Mouse (Mus musculus) CH12.LX (cell line): ENCODE data around the gene Spx. TPM values are rescaled to one million over a fixed set of nuclear protein-coding genes. Genes with fewer than 3 reads are reported as not detected.

Experiments
- DNase-seq: peaks from one replicate; pipeline ENCODE4 v3.0.0-alpha.2; 2013; ENCODE audit errors: extremely low read depth
- H3K27ac ChIP-seq: 2 replicates; pipeline ENCODE4 v1.5.1; 2012; ENCODE audit warnings: low read depth, mild to moderate bottlenecking, control low read depth, moderate library complexity; ENCODE audit not compliant: insufficient read depth
- H3K27me3 ChIP-seq: replicated peaks from 2 replicates; pipeline ENCODE3; 2012; ENCODE audit warnings: inconsistent platforms
- H3K36me3 ChIP-seq, 2 experiments: replicated peaks in 1 of 2; 2 replicates each; pipeline versions ENCODE3 to v1.6.1; 2012; ENCODE audit warnings: inconsistent platforms in 1 of 2, low read length in 1 of 2, mild to moderate bottlenecking in 1 of 2, mixed read lengths in 1 of 2, moderate library complexity in 1 of 2; ENCODE audit not compliant: control insufficient read depth in 1 of 2, insufficient read depth in 1 of 2
- H3K4me1 ChIP-seq, 2 experiments: 2 replicates each; pipeline ENCODE4 v1.6.1; 2012; ENCODE audit warnings: inconsistent platforms in 1 of 2, moderate library complexity in 1 of 2; ENCODE audit not compliant: insufficient read depth in 2 of 2, control insufficient read depth in 1 of 2
- H3K4me2 ChIP-seq: 2 replicates; pipeline ENCODE4 v1.6.1; 2012; ENCODE audit warnings: low read depth, mild to moderate bottlenecking, control low read depth; ENCODE audit not compliant: poor library complexity, insufficient read depth, severe bottlenecking
- H3K4me3 ChIP-seq, 3 experiments: fragments of 150-350 bp in 1 of 3; sonication (generic) in 1 of 3; replicated peaks in 1 of 3; 2 replicates each; pipeline versions ENCODE3 to v1.5.1; 2011 to 2012; ENCODE audit warnings: low read depth in 2 of 3, low read length in 2 of 3, mild to moderate bottlenecking in 2 of 3, moderate library complexity in 2 of 3, control low read depth in 1 of 3, improper control_type of control experiment in 1 of 3, inconsistent platforms in 1 of 3, mixed read lengths in 1 of 3; ENCODE audit not compliant: poor library complexity in 1 of 3
- H3K79me2 ChIP-seq: replicated peaks from 2 replicates; pipeline ENCODE4 v1.6.1; 2012; ENCODE audit warnings: mild to moderate bottlenecking, moderate library complexity; ENCODE audit not compliant: control insufficient read depth, poor library complexity, insufficient read depth, severe bottlenecking; ENCODE audit errors: extremely low read depth
- H3K9ac ChIP-seq: 2 replicates; pipeline ENCODE4 v1.6.1; 2012; ENCODE audit warnings: low read depth, mild to moderate bottlenecking, control low read depth, moderate library complexity; ENCODE audit not compliant: insufficient read depth
- H3K9me3 ChIP-seq: replicated peaks from 2 replicates; pipeline ENCODE3; 2012; ENCODE audit warnings: low read length, inconsistent platforms, mixed read lengths
- BHLHE40 ChIP-seq: IDR thresholded peaks from 2 replicates; pipeline ENCODE4 v1.6.1; 2011; ENCODE audit warnings: mild to moderate bottlenecking, low read depth, low read length, improper control_type of control experiment
- CHD1 ChIP-seq: IDR thresholded peaks from 2 replicates; pipeline ENCODE4 v1.6.1; 2012; ENCODE audit warnings: low read depth, low read length, improper control_type of control experiment, inconsistent platforms
- CTCF ChIP-seq, 2 experiments: IDR thresholded peaks in 1 of 2; conservative IDR thresholded peaks in 1 of 2; 2 replicates each; pipeline ENCODE4 v1.5.1; 2011 to 2012; ENCODE audit warnings: low read depth in 2 of 2, low read length in 2 of 2, improper control_type of control experiment in 1 of 2, inconsistent platforms in 1 of 2, mild to moderate bottlenecking in 1 of 2, moderate library complexity in 1 of 2
- ELF1 ChIP-seq: IDR thresholded peaks from 2 replicates; pipeline ENCODE4 v1.6.1; 2014; ENCODE audit warnings: low read depth, mild to moderate bottlenecking, inconsistent platforms, low read length, improper control_type of control experiment
- GABPA ChIP-seq: IDR thresholded peaks from 2 replicates; pipeline ENCODE4 v1.6.1; 2012; ENCODE audit warnings: low read depth, low read length, improper control_type of control experiment, inconsistent platforms; ENCODE audit not compliant: insufficient replicate concordance
- JUN ChIP-seq: IDR thresholded peaks from 2 replicates; pipeline ENCODE4 v1.6.1; 2011; ENCODE audit warnings: low read depth, mild to moderate bottlenecking, low read length, improper control_type of control experiment, moderate library complexity; ENCODE audit not compliant: insufficient read depth
- JUND ChIP-seq: conservative IDR thresholded peaks from 2 replicates; pipeline ENCODE4 v1.6.1; 2011; ENCODE audit warnings: low read depth, low read length, improper control_type of control experiment
- MAZ ChIP-seq: IDR thresholded peaks from 2 replicates; pipeline ENCODE4 v1.6.1; 2012; ENCODE audit warnings: low read depth, mild to moderate bottlenecking, inconsistent platforms, low read length, improper control_type of control experiment, moderate library complexity
- MXI1 ChIP-seq: IDR thresholded peaks from 2 replicates; pipeline ENCODE4 v1.6.1; 2011; ENCODE audit warnings: mild to moderate bottlenecking, low read depth, low read length, improper control_type of control experiment
- MYC ChIP-seq: IDR thresholded peaks from 2 replicates; pipeline ENCODE4 v1.6.1; 2011; ENCODE audit warnings: low read depth, mild to moderate bottlenecking, improper control_type of control experiment, low read length
- PAX5 ChIP-seq: IDR thresholded peaks from 2 replicates; pipeline ENCODE4 v1.6.1; 2012; ENCODE audit warnings: low read length, inconsistent platforms, mixed read lengths
- POLR2A ChIP-seq: IDR thresholded peaks from 2 replicates; pipeline ENCODE4 v1.6.1; 2011; ENCODE audit warnings: low read depth, mild to moderate bottlenecking, improper control_type of control experiment, low read length
- POLR2AphosphoS2 ChIP-seq: IDR thresholded peaks from 2 replicates; pipeline ENCODE4 v1.6.1; 2011; ENCODE audit warnings: low read depth, low read length, improper control_type of control experiment
- RCOR1 ChIP-seq: conservative IDR thresholded peaks from 2 replicates; pipeline ENCODE4 v1.6.1; 2012; ENCODE audit warnings: low read depth, mild to moderate bottlenecking, inconsistent platforms, low read length, improper control_type of control experiment
- SMC3 ChIP-seq: IDR thresholded peaks from 2 replicates; pipeline ENCODE4 v1.6.1; 2011; ENCODE audit warnings: low read depth, low read length, improper control_type of control experiment
- TCF12 ChIP-seq: IDR thresholded peaks from 2 replicates; pipeline ENCODE4 v1.6.1; 2014; ENCODE audit warnings: low read depth, mild to moderate bottlenecking, inconsistent platforms, low read length, improper control_type of control experiment
- UBTF ChIP-seq: IDR thresholded peaks from 2 replicates; pipeline ENCODE4 v1.6.1; 2012; ENCODE audit warnings: low read depth, mild to moderate bottlenecking, inconsistent platforms, low read length, improper control_type of control experiment, moderate library complexity
- USF2 ChIP-seq: conservative IDR thresholded peaks from 2 replicates; pipeline ENCODE4 v1.6.1; 2011; ENCODE audit warnings: low read depth, low read length, improper control_type of control experiment
- dilution Hi-C: fragments of 300-500 bp; cut with MboI; formaldehyde crosslinking; loops from 2 replicates; pipeline ENCODE4 v1.14.3; 2020; ENCODE audit warnings: low sequenced_read_pairs; ENCODE audit not compliant: extremely low pct_unique_long_range_greater_than_20kb, extremely low pct_ligation_motif_present
- in situ Hi-C: fragments of 300-500 bp; cut with MboI; formaldehyde crosslinking; loops from 3 replicates; pipeline ENCODE4 v1.14.3; 2019; ENCODE audit warnings: low sequenced_read_pairs, low pct_ligation_motif_present, low pct_unique_long_range_greater_than_20kb, mixed read lengths
- polyA plus RNA-seq: library from polyadenylated mRNA; unstranded; fragments of >175 nt; gene quantifications from 2 replicates; pipeline ENCODE4 v1.2.1, GENCODE M21; 2012; ENCODE audit warnings: low read depth; ENCODE audit not compliant: insufficient read length
- total RNA-seq, 2 experiments: library from RNA; depleted of rRNA; stranded (reverse); fragments of 300-350 nt in 1 of 2; fragments of >200 nt in 1 of 2; gene quantifications; 2 replicates each; pipeline ENCODE4 v1.2.3; 2012 to 2014

Gene Spx
- total and polyA plus RNA-seq, 3 experiments = 0.16 to 0.51 TPM; not detected in 1

GRCm38 (mm10) chr6:142366473-142367018 is 46.7 kb upstream of the Spx start:
- Histone ChIP-seq H3K79me2 (no peaks in the 10 kb centered on the region), H3K4me1 (no peaks in the 10 kb centered on the region), H3K27me3 (no peaks in the 10 kb centered on the region), H3K9me3 (no peaks in the 10 kb centered on the region), H3K27ac (no peak overlapping the region), H3K4me2 (no peak overlapping the region), H3K36me3 (peaks cover 70 to 91% of the 10 kb centered on the region in 2 experiments), H3K4me3 (no peak overlapping the region), H3K9ac (no peak overlapping the region)
- dilution Hi-C loops (no loop called here), in situ Hi-C loops (no loop called here)
- no peak for TF ChIP-seq ELF1
- no peak for TF ChIP-seq GABPA
- TF ChIP-seq CHD1 = no peak
- TF ChIP-seq BHLHE40 = no peak
- DNase-seq = no peak

- H3K79me2 ChIP-seq = no peaks in the 10 kb centered on the region
- H3K4me2 ChIP-seq = no peak overlapping the region
- peaks cover 74 to 91% of the 10 kb centered on the region in 2 experiments for H3K36me3 ChIP-seq
- TF ChIP-seq PAX5 (no peak), MXI1 (no peak), MAZ (no peak), BHLHE40 (no peak), JUN (no peak), POLR2A (no peak), CTCF (conservative IDR thresholded peaks at IDR 0.05 in 1 of 2, IDR thresholded peaks at IDR 0.05 in 1 of 2; ENCODE audit: low read depth in 2 of 2, low read length in 2 of 2) (no peak), TCF12 (no peak), UBTF (no peak), RCOR1 (no peak), USF2 (no peak), SMC3 (no peak), POLR2AphosphoS2 (no peak), JUND (no peak), MYC (no peak)
- no peak overlapping the region for H3K9ac ChIP-seq
- no peaks in the 10 kb centered on the region for H3K4me1 ChIP-seq
- no peak overlapping the region for H3K27ac ChIP-seq
- H3K9me3 ChIP-seq = no peaks in the 10 kb centered on the region
- H3K4me3 ChIP-seq = no peak overlapping the region
- dilution Hi-C loops = no loop called here
- no peaks in the 10 kb centered on the region for H3K27me3 ChIP-seq
- no peak for DNase-seq
- in situ Hi-C loops = no loop called here
Measured at GRCm38 (mm10) chr6:142367565-142367964, 45.7 kb upstream of the Spx start.
